Mouse (Mus musculus) neutrophil, adult 5-6 weeks (primary cell): ENCODE measurements around the gene Rhox13. TPM values are rescaled to one million over a fixed set of nuclear protein-coding genes. Genes with fewer than 3 reads are reported as not detected.

Experiments
- ATAC-seq: fragments of 151-379, 151-347 bp; 2 replicates; pipeline ENCODE4 v1.8.0; 2017; ENCODE audit warnings: mild to moderate bottlenecking, moderate TSS enrichment; ENCODE audit not compliant: insufficient number of reproducible peaks, poor library complexity, low FRiP score, severe bottlenecking; ENCODE audit errors: extremely low read depth
- total RNA-seq: library from RNA; stranded (forward); fragments of 200-1000 nt; gene quantifications from 2 replicates; pipeline ENCODE4 v1.2.3, GENCODE M21; 2017

The Rhox13 gene
- not detected in 2 replicates for total RNA-seq

GRCm38 (mm10) chrX:38120982-38121381 is at the start of gene Rhox13:
Gene Rhox13 (plus strand): TSS chrX:38121219.
- no peak for ATAC-seq

DNA sequence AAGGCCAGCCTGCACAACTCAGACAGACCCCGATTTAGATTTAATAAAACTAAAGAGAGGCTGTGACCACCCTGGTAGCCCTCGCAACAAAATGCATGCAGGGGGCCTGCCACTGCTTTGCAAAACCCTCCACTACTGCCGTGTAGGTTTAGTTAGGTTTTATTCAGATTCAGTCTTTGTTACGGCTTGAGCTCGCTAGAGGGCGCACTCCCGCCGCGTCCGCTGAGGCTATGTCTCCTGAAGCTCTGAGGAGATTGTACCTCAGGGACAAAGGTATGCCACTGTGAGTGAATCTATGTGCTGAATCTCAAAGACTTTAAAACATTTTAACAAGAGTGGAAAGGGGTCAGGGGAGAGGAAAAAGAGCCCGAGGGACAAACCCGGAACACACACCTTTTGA is 36.8 kb upstream of the Rhox13 start:
- ATAC-seq, result no peak

GRCm38 (mm10) chrX:38085041-38085440 is 36.0 kb upstream of the Rhox13 start, which contains the start of gene Rhox11:
Gene Rhox11 (minus strand): TSS chrX:38085141.
- no peak for ATAC-seq

- ATAC-seq, result no peak
These were observed 10.2 kb upstream of the Rhox13 start, which contains the start of gene Rhox12 for GRCm38 (mm10) chrX:38110807-38111206. Gene Rhox12 (minus strand): TSS chrX:38110907.

- ATAC-seq, result no peak
These were observed 459 bp downstream of the Rhox13 start for GRCm38 (mm10) chrX:38121478-38121877.

- ATAC-seq, result no peak
These were observed 38.1 kb downstream of the Rhox13 start for GRCm38 (mm10) chrX:38159097-38159496.

DNA sequence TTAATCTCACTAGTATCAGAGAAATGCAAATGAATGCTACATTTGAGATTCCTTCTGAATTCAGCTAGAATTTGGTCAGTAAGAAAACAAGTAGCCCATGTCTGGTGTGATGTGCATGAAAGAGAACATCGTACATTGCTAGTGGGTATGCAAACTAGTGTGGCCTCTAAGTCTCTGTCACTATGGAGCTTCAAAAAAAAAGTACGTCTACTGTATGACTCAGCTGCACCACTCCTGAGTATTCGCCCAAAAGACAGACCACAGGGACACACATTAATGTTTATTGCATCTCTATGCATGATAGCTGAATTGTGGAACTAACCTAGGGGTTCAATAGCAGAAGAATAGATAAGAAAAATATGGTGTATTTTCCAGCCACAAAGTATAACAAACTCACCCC is 44.3 kb downstream of the Rhox13 start:
- no peak for ATAC-seq

DNA sequence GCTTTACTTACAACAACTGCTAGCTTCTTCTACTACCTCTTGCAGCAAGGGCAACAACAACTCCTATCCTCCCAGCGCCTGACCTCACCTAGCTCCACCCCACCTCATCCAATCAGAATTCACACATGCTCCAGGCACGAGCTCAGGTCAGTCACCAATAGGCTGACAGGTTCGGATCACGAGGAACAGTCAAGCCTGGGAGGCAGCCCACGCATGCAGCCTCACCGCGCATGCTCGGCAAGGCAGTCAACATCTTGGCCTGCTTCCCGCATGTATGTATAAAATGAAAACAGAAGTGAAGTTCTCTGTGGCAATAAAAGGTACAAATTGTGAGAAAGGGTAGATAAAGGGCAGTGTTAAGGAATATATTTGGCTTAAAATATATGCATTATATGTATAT is 45.0 kb downstream of the Rhox13 start:
- no peak for ATAC-seq

GRCm38 (mm10) chrX:38166592-38166991 is 45.6 kb downstream of the Rhox13 start:
- no peak for ATAC-seq

Other genes with a start within 250 kb of the Rhox13 start
- 0.93 TPM in 1 of 2 replicates, not detected in the other for gene Rhox8, start 242.3 kb upstream of the Rhox13 start, total RNA-seq
- not detected in 2 replicates for gene Rhox7b, start 224.0 kb upstream of the Rhox13 start, total RNA-seq
- gene Rhox9, start 219.4 kb upstream of the Rhox13 start, total RNA-seq, result not detected in 2 replicates
- not detected in 2 replicates for gene Btg1-ps1, start 102.4 kb upstream of the Rhox13 start, total RNA-seq
- gene Btg1-ps2, start 78.1 kb upstream of the Rhox13 start, total RNA-seq, result not detected in 2 replicates
- not detected in 2 replicates for gene Rhox10, start 54.7 kb upstream of the Rhox13 start, total RNA-seq
- not detected in 2 replicates for gene Rhox11, start 36.1 kb upstream of the Rhox13 start, total RNA-seq
- gene Rhox12, start 10.3 kb upstream of the Rhox13 start, total RNA-seq, result not detected in 2 replicates
- gene Zbtb33, start 68.6 kb downstream of the Rhox13 start, total RNA-seq, result 31.8 and 36.2 TPM in 2 replicates
- 0.35 TPM in 1 of 2 replicates, not detected in the other for gene Tmem255a, start 131.2 kb downstream of the Rhox13 start, total RNA-seq
- 0.12 TPM in 1 of 2 replicates, not detected in the other for gene Atp1b4, start 195.0 kb downstream of the Rhox13 start, total RNA-seq